Mouse (Mus musculus) liver, adult 2 months (tissue): ENCODE measurements around the gene Tcp11.

ENCODE experiments used
- CTCF ChIP-seq: fragments of 200-500 bp; IDR thresholded peaks from 2 replicates; pipeline ENCODE4 v1.5.1; 2011; ENCODE audit warnings: low read depth, low read length, control low read depth
- POLR2A ChIP-seq: fragments of 200-500 bp; IDR thresholded peaks from 2 replicates; pipeline ENCODE4 v1.6.1; 2011; ENCODE audit warnings: low read length, control low read depth; ENCODE audit not compliant: insufficient read depth; ENCODE audit errors: extremely low read depth

- TF ChIP-seq CTCF (no peak), POLR2A (no peak)
Observed at GRCm38 (mm10) chr17:28067303-28067702, 13.1 kb downstream of the Tcp11 start.
